Mouse (Mus musculus): ENCODE data around the gene Rnaset2b. TPM values are rescaled to one million over a fixed set of nuclear protein-coding genes. Genes with fewer than 3 reads are reported as not detected.
"Not testable (repeated sequence)": the region's sequence is repeated elsewhere in the genome, so short reads cannot be mapped to it uniquely, and the experiment has no call there.

Gene Rnaset2b
- 48.5 and 49.0 TPM in 2 replicates for total RNA-seq (2012; rRNA removed)

- not testable (repeated sequence) for H3K27ac ChIP-seq (ENCODE audit: insufficient read depth, low read depth, low read length, poor library complexity, severe bottlenecking); DNase-seq (ENCODE audit: low read depth, low spot score); H3K9me3 ChIP-seq (ENCODE audit: control insufficient read depth, insufficient read depth, low read depth, low read length); H3K9ac ChIP-seq (ENCODE audit: insufficient read depth, low read depth, low read length, poor library complexity, severe bottlenecking); H3K4me3 ChIP-seq (ENCODE audit: insufficient read depth in 1 of 2, low read depth in 1 of 2, low read length in 2 of 2, poor library complexity in 1 of 2, severe bottlenecking in 1 of 2); H3K4me1 ChIP-seq (ENCODE audit: control insufficient read depth in 2 of 2, insufficient read depth in 2 of 2, low read length in 2 of 2, poor library complexity in 1 of 2); H3K36me3 ChIP-seq (ENCODE audit: control insufficient read depth, insufficient read depth, low read length, poor library complexity, severe bottlenecking)
- in situ Hi-C loops (cut with MboI; ENCODE audit: low sequenced_read_pairs in 2 of 2, unreplicated experiment in 2 of 2), result loop anchor here in 1 of 2 experiments (25.0 kb wide), 1 partner anchor 967 kb away; the partner anchor contains the start of genes Rsph3a and Tagap
Observed at GRCm38 (mm10) chr17:6970334-6970733, at the start of gene Rnaset2b. Gene Rnaset2b (plus strand): TSS chr17:6970634.

- H3K4me1 ChIP-seq (ENCODE audit: control insufficient read depth in 2 of 2, insufficient read depth in 2 of 2, low read length in 2 of 2, poor library complexity in 1 of 2); H3K9ac ChIP-seq (ENCODE audit: insufficient read depth, low read depth, low read length, poor library complexity, severe bottlenecking); H3K4me3 ChIP-seq (ENCODE audit: insufficient read depth in 1 of 2, low read depth in 1 of 2, low read length in 2 of 2, poor library complexity in 1 of 2, severe bottlenecking in 1 of 2); in situ Hi-C loops (cut with MboI; ENCODE audit: low sequenced_read_pairs in 2 of 2, unreplicated experiment in 2 of 2); DNase-seq (ENCODE audit: low read depth, low spot score); H3K9me3 ChIP-seq (ENCODE audit: control insufficient read depth, insufficient read depth, low read depth, low read length); H3K36me3 ChIP-seq (ENCODE audit: control insufficient read depth, insufficient read depth, low read length, poor library complexity, severe bottlenecking); H3K27ac ChIP-seq (ENCODE audit: insufficient read depth, low read depth, low read length, poor library complexity, severe bottlenecking): not testable (repeated sequence)
Observed at GRCm38 (mm10) chr17:6931625-6932024, 38.8 kb upstream of the Rnaset2b start.

- in situ Hi-C loops (cut with MboI; ENCODE audit: low sequenced_read_pairs in 2 of 2, unreplicated experiment in 2 of 2); H3K4me1 ChIP-seq (ENCODE audit: control insufficient read depth in 2 of 2, insufficient read depth in 2 of 2, low read length in 2 of 2, poor library complexity in 1 of 2); H3K36me3 ChIP-seq (ENCODE audit: control insufficient read depth, insufficient read depth, low read length, poor library complexity, severe bottlenecking): not testable (repeated sequence)
Observed at GRCm38 (mm10) chr17:6942560-6942959, 27.9 kb upstream of the Rnaset2b start.

GRCm38 (mm10) chr17:6947637-6947983 lies 22.8 kb upstream of the Rnaset2b start:
- H3K4me1 ChIP-seq (ENCODE audit: control insufficient read depth in 2 of 2, insufficient read depth in 2 of 2, low read length in 2 of 2, poor library complexity in 1 of 2); in situ Hi-C loops (cut with MboI; ENCODE audit: low sequenced_read_pairs in 2 of 2, unreplicated experiment in 2 of 2); H3K36me3 ChIP-seq (ENCODE audit: control insufficient read depth, insufficient read depth, low read length, poor library complexity, severe bottlenecking); H3K27ac ChIP-seq (ENCODE audit: insufficient read depth, low read depth, low read length, poor library complexity, severe bottlenecking); DNase-seq (ENCODE audit: low read depth, low spot score); H3K9me3 ChIP-seq (ENCODE audit: control insufficient read depth, insufficient read depth, low read depth, low read length): not testable (repeated sequence)
- H3K4me3 ChIP-seq (ENCODE audit: insufficient read depth in 1 of 2, low read depth in 1 of 2, low read length in 2 of 2, poor library complexity in 1 of 2, severe bottlenecking in 1 of 2), result peak overlapping the region; percentile 68 to 74; a peak in 3 of 4 replicates
- H3K9ac ChIP-seq (ENCODE audit: insufficient read depth, low read depth, low read length, poor library complexity, severe bottlenecking), result peak overlapping the region; percentile 66; the same call in 1 of the 2 replicates

More at GRCm38 (mm10) chr17:6942560-6942959, 27.9 kb upstream of the Rnaset2b start:
- H3K4me3 ChIP-seq (ENCODE audit: insufficient read depth in 1 of 2, low read depth in 1 of 2, low read length in 2 of 2, poor library complexity in 1 of 2, severe bottlenecking in 1 of 2); DNase-seq (ENCODE audit: low read depth, low spot score); H3K9ac ChIP-seq (ENCODE audit: insufficient read depth, low read depth, low read length, poor library complexity, severe bottlenecking); H3K27ac ChIP-seq (ENCODE audit: insufficient read depth, low read depth, low read length, poor library complexity, severe bottlenecking); H3K9me3 ChIP-seq (ENCODE audit: control insufficient read depth, insufficient read depth, low read depth, low read length): not testable (repeated sequence)

GRCm38 (mm10) chr17:6947984-6948768 lies 22.3 kb upstream of the Rnaset2b start, which contains the start of gene Rsph3b:
Gene Rsph3b (minus strand): TSS chr17:6948682.
- H3K9me3 ChIP-seq (ENCODE audit: control insufficient read depth, insufficient read depth, low read depth, low read length); H3K27ac ChIP-seq (ENCODE audit: insufficient read depth, low read depth, low read length, poor library complexity, severe bottlenecking); H3K36me3 ChIP-seq (ENCODE audit: control insufficient read depth, insufficient read depth, low read length, poor library complexity, severe bottlenecking); H3K4me1 ChIP-seq (ENCODE audit: control insufficient read depth in 2 of 2, insufficient read depth in 2 of 2, low read length in 2 of 2, poor library complexity in 1 of 2); in situ Hi-C loops (cut with MboI; ENCODE audit: low sequenced_read_pairs in 2 of 2, unreplicated experiment in 2 of 2): not testable (repeated sequence)
- DNase-seq (ENCODE audit: low read depth, low spot score), result peak; percentile 43
- peak within 1 kb of the TSS; percentile 68 to 74 for H3K4me3 ChIP-seq (ENCODE audit: insufficient read depth in 1 of 2, low read depth in 1 of 2, low read length in 2 of 2, poor library complexity in 1 of 2, severe bottlenecking in 1 of 2)
- peak within 1 kb of the TSS; percentile 69 for H3K9ac ChIP-seq (ENCODE audit: insufficient read depth, low read depth, low read length, poor library complexity, severe bottlenecking)

- in situ Hi-C loops (cut with MboI; ENCODE audit: low sequenced_read_pairs in 2 of 2, unreplicated experiment in 2 of 2); H3K27ac ChIP-seq (ENCODE audit: insufficient read depth, low read depth, low read length, poor library complexity, severe bottlenecking); H3K36me3 ChIP-seq (ENCODE audit: control insufficient read depth, insufficient read depth, low read length, poor library complexity, severe bottlenecking); DNase-seq (ENCODE audit: low read depth, low spot score); H3K4me1 ChIP-seq (ENCODE audit: control insufficient read depth in 2 of 2, insufficient read depth in 2 of 2, low read length in 2 of 2, poor library complexity in 1 of 2); H3K9me3 ChIP-seq (ENCODE audit: control insufficient read depth, insufficient read depth, low read depth, low read length): not testable (repeated sequence)
- Histone ChIP-seq H3K9ac (ENCODE audit: insufficient read depth, low read depth, low read length, poor library complexity, severe bottlenecking) (peak overlapping the region; percentile 69; the same call in 1 of the 2 replicates), H3K4me3 (ENCODE audit: insufficient read depth in 1 of 2, low read depth in 1 of 2, low read length in 2 of 2, poor library complexity in 1 of 2, severe bottlenecking in 1 of 2) (peak overlapping the region; percentile 68 to 74)
Observed at GRCm38 (mm10) chr17:6948769-6949228, 21.6 kb upstream of the Rnaset2b start.

GRCm38 (mm10) chr17:6958881-6959280 lies 11.6 kb upstream of the Rnaset2b start:
- not testable (repeated sequence) for H3K4me3 ChIP-seq (ENCODE audit: insufficient read depth in 1 of 2, low read depth in 1 of 2, low read length in 2 of 2, poor library complexity in 1 of 2, severe bottlenecking in 1 of 2); H3K4me1 ChIP-seq (ENCODE audit: control insufficient read depth in 2 of 2, insufficient read depth in 2 of 2, low read length in 2 of 2, poor library complexity in 1 of 2); DNase-seq (ENCODE audit: low read depth, low spot score); H3K9ac ChIP-seq (ENCODE audit: insufficient read depth, low read depth, low read length, poor library complexity, severe bottlenecking); H3K9me3 ChIP-seq (ENCODE audit: control insufficient read depth, insufficient read depth, low read depth, low read length); H3K27ac ChIP-seq (ENCODE audit: insufficient read depth, low read depth, low read length, poor library complexity, severe bottlenecking); H3K36me3 ChIP-seq (ENCODE audit: control insufficient read depth, insufficient read depth, low read length, poor library complexity, severe bottlenecking)
- in situ Hi-C loops (cut with MboI; ENCODE audit: low sequenced_read_pairs in 2 of 2, unreplicated experiment in 2 of 2), result loop anchor here in 1 of 2 experiments (25.0 kb wide), 1 partner anchor 978 kb away; the partner anchor contains the start of genes Rsph3a and Tagap

GRCm38 (mm10) chr17:6959543-6960259 lies 10.7 kb upstream of the Rnaset2b start:
- H3K36me3 ChIP-seq (ENCODE audit: control insufficient read depth, insufficient read depth, low read length, poor library complexity, severe bottlenecking); H3K4me3 ChIP-seq (ENCODE audit: insufficient read depth in 1 of 2, low read depth in 1 of 2, low read length in 2 of 2, poor library complexity in 1 of 2, severe bottlenecking in 1 of 2); DNase-seq (ENCODE audit: low read depth, low spot score); H3K27ac ChIP-seq (ENCODE audit: insufficient read depth, low read depth, low read length, poor library complexity, severe bottlenecking); H3K9ac ChIP-seq (ENCODE audit: insufficient read depth, low read depth, low read length, poor library complexity, severe bottlenecking); H3K4me1 ChIP-seq (ENCODE audit: control insufficient read depth in 2 of 2, insufficient read depth in 2 of 2, low read length in 2 of 2, poor library complexity in 1 of 2); H3K9me3 ChIP-seq (ENCODE audit: control insufficient read depth, insufficient read depth, low read depth, low read length): not testable (repeated sequence)
- in situ Hi-C loops (cut with MboI; ENCODE audit: low sequenced_read_pairs in 2 of 2, unreplicated experiment in 2 of 2), result loop anchor here in 1 of 2 experiments (25.0 kb wide), 1 partner anchor 978 kb away; the partner anchor contains the start of genes Rsph3a and Tagap

Data from ES-E14 (cell line).